Mouse (Mus musculus) natural killer cell, adult 2 months (primary cell): Measurements from ENCODE around the gene Lrch3.
"Not testable (repeated sequence)": the region's sequence is repeated elsewhere in the genome, so short reads cannot be mapped to it uniquely, and the experiment has no call there.

Experiments used
- DNase-seq, 2 experiments: peaks; one replicate each; pipeline ENCODE4 v3.0.0; 2022; ENCODE audit warnings: low spot score in 2 of 2

Gene Lrch3

DNA sequence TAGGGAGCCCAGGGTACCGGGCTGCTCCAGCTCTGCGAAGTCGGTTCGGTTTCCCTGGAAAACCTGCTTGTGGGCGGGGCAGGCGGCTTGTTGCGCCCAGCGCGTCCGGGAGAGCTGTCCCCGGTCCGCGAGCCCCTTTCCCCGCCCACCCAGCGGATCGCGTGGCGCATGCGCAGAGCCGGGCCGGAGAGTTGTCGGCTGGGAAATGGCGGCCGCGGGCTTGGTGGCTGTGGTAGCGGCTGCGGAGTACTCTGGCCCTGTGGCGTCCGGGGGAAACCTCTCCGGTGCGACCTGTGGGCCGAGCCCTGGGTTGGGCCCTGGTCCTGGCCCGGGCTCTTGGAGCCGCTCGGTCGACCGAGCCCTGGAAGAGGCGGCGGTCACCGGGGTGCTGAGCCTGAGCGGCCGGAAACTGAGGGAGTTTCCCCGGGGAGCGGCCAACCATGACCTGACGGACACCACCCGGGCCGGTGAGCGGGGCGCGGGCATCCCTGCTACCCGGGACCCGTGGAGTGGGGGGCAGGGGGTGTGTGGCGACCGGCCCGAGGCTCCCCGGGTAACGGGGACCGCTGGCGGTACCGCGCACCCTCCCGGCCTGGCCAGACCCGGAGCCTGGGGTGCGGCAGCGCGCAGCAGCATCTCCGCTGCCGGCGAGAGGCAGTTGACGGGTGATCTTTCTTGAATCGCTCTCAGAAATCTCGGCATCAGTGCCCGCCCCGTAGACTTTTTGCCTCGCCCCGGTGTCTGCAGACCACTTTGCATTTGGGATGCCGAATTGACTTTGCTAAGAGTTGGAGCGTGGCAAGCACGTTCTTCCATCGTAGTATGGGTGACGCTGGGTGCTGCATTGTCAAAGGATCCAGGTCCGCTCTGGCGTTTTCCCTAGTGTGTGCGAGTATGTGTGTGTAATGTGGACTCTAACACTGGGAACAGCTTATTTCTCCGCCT, at the start of gene Lrch3:
TSS of gene Lrch3 (plus strand) at position 164 of the 945 bp plus-strand sequence.
- DNase-seq: peak; percentile 91 to 92

DNA sequence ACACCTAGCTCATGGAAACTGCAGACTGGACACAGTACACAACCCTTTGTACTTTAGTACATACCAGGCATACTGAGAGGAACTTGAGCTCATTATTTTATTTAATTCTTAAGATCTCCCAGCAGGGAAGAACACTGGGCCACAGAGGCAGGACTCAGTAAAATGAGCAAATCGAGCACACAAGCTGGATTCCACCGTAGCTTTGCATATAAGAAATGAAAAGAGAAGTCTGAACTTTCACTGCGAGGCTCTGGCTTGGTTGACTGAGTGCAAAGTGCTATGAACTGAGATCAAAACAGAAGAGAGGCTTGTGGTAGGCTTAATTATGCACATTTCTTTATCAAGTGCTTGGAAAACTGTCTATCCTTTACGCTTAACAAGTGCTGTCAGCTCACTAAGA, 48.5 kb upstream of the Lrch3 start:
- DNase-seq: peak in 1 of 2 experiments; percentile 32

GRCm38 (mm10) chr16:32866713-32867112, 47.2 kb upstream of the Lrch3 start:
- peak in 1 of 2 experiments; percentile 17 for DNase-seq

DNA sequence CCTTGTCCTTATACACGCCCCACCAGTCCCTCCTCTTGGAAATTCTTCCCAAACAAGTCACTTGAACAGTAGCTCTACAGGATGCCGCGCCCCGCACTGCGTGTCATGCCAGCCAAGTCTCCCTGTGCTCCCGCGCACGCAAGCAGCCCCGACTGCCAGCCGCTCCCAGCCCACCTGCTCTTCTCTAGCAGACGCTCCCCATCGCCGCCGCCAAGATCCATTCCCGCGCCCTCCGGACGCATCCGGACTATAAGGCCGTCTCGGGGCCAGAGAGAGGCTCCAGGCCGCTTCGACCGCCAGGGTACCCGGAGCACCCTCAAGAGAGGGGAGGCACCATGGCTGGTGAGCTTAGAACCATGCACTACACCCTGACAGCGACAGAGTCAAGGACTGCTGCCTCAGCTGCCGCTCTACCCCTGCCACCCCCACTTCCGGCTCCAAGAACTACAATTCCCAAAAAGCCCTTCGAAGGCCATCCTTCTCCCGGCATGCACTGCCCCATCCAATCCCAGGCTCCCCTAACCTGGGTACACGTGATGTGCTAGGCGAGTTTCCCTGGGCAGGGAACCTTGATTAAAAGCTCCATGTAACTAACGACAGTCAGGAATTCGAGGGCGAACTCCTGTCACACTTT, 45.9 kb upstream of the Lrch3 start:
- peak; percentile 85 to 88 for DNase-seq

DNA sequence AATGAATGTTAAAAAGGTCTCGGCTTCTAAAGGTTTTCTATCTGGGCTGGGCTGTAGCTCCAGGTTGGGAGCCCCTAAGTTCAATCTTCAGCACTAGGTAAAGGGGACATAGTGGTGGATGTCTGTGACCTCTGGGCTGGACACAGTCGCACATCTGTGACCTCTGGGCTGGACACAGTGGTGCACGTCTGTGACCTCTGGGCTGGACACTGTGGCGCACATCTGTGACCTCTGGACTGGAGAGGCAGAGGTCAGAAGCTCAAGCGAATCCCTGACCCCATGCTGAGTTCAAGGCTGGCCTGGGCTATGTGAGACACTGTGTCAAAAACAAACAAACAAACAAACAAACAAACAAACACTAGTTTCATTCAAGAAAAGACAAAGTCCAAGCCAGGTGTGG, 43.7 kb upstream of the Lrch3 start:
- DNase-seq: no peak

- no peak for DNase-seq
Observed at GRCm38 (mm10) chr16:32873366-32873765, 40.5 kb upstream of the Lrch3 start.

GRCm38 (mm10) chr16:32875281-32875680, 38.6 kb upstream of the Lrch3 start:
- not testable (repeated sequence) for DNase-seq

- no peak for DNase-seq
Observed at GRCm38 (mm10) chr16:32875847-32876246, 38.1 kb upstream of the Lrch3 start.

- DNase-seq: no peak
Observed at GRCm38 (mm10) chr16:32876831-32877230, 37.1 kb upstream of the Lrch3 start.

DNA sequence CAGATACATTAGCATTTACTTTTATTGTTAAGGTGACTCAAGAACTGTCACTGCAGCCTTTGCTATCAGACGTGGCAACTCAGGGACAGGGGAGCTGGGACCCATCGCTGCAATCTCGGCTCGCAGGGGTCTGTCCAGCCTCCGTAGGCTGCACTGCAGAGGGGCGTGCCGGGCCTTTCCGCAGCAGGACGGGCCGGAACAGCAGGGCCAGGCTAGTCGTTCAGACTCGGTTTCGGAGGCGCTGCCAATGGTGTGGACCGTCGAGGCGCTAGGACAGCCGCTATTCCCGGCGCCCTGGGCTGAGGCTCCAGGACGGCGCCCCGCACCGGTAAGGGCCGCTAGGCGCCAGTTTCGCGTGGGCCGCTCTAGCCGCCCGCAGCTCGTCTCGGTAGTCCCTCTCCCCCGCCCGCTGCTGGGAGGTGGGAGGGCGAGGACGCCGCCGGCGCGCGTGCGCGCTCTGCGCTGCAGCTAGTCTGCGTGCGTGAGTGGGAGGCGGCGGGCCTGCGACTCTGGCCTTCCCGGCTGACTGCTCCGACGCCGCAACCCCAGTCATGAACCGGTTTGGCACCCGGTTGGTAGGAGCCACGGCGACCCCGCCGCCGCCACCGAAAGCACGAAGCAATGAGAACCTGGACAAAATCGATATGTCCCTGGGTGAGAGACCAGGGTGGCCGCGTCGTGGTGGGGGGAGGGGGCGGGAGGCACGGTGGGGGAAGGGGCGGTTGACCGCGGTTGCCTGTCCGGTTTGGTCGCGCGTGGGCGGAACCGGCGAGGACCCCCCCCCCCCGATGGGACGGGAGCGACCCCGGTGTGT, 36.4 kb upstream of the Lrch3 start, which contains the start of the genes Fyttd1 and Rubcn:
TSS of gene Fyttd1 (plus strand) at position 158 of the 814 bp plus-strand sequence.
TSS of gene Rubcn (minus strand) at position 424 of the 814 bp plus-strand sequence.
- peak; percentile 93 to 95 for DNase-seq

- peak in 1 of 2 experiments; percentile 6 for DNase-seq
Observed at GRCm38 (mm10) chr16:32878157-32878598, 35.7 kb upstream of the Lrch3 start.

GRCm38 (mm10) chr16:32878972-32879926, 34.7 kb upstream of the Lrch3 start:
- no peak for DNase-seq

- no peak for DNase-seq
Observed at GRCm38 (mm10) chr16:32881538-32881937, 32.4 kb upstream of the Lrch3 start.

DNA sequence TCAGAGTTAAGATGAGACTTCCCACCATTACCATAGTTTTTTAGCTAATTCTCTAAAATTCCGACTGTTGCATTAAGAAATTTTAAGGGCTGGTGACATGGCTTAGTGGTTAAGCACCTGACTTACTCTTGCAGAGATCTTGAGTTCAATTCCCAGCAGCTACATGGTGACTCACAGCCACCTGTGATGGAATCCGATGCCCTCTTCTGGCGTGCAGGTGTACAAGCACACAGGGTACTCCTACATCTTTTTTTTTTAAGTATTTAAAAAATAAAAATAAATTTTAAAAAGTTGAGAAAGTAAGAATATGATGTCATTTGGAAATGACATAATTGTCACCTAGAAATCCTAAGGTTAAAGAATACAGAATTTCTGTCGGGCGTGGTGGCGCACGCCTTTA, 25.9 kb upstream of the Lrch3 start:
- DNase-seq: peak in 1 of 2 experiments; percentile 12

DNA sequence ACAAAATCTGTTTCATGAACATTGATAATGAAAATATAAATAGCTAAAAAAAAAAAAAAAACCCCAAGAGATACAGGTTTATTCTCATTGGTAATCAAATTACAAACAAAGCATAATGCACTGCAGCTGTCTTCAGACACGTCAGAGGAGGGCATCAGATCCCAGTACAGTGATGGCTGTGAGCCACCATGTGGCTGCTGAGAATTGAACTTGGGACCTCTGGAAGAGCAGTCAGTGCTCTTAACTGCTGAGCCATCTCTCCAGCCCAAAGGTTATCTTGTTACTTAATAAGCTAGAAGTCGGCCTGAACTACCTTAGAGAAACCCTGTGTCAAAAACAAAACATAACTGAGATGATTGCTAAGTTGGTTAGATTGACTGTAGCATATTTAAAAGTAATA, 24.0 kb upstream of the Lrch3 start:
- no peak for DNase-seq

DNA sequence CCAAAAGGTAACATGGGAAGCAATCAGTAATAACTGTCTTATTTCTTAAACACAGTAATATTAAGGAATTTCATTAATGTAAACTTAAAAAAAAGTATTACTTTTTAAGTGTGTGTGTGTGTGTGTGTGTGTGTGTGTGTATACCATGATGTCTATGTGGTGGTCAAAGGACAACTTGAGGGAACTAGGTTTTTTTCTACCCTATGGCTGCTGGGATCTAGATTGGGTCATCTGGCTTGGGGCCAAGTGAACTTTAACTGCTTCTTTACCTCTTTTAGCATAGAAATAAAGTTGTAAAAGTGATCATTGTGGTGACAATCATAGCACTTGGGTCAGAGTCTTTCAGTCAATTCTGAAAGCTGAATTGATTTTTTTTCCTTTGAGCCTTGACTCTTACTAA, 17.8 kb upstream of the Lrch3 start:
- DNase-seq: no peak

GRCm38 (mm10) chr16:32901360-32902050, 12.4 kb upstream of the Lrch3 start:
- DNase-seq: no peak

DNA sequence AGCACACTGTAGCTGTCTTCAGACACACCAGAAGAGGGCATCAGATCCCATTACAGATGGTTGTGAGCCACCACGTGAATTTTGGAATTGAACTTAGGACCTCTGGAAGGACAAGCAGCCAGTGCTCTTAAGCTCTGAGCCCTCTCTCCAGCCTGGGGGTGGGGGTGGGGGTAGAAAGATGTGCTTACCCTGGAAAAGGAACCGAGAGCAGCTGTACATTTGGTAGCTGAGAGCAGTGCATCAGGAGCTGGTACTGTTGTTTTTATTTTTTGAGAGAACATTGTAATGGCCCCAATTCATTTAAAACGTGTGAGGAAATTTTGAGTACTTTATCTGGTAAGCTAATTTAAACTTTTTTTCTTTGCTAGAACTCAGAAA, 11.9 kb upstream of the Lrch3 start:
- no peak for DNase-seq

GRCm38 (mm10) chr16:32906186-32906585, 7.7 kb upstream of the Lrch3 start:
- no peak for DNase-seq

- DNase-seq: no peak
Observed at GRCm38 (mm10) chr16:32906727-32907126, 7.2 kb upstream of the Lrch3 start.
